Mouse (Mus musculus): ENCODE results near the gene Gp9.

Gene Gp9

GRCm38 (mm10) chr6:87809651-87810161 is 31.8 kb downstream of the Gp9 start:
- peak in 1 of 2 experiments; percentile 14 for DNase-seq

- DNase-seq = no peak
These were observed 32.4 kb downstream of the Gp9 start for GRCm38 (mm10) chr6:87810311-87810710.

- peak; percentile 82 to 86 for DNase-seq
These were observed 33.1 kb downstream of the Gp9 start for GRCm38 (mm10) chr6:87810713-87811669.

- DNase-seq = peak; percentile 95 to 96
These were observed 33.9 kb downstream of the Gp9 start, which contains the start of gene Rab43 for GRCm38 (mm10) chr6:87811675-87812338. Gene Rab43, minus strand, starts transcription at chr6:87812164.

- no peak for DNase-seq
These were observed 34.8 kb downstream of the Gp9 start for GRCm38 (mm10) chr6:87812656-87813055.

GRCm38 (mm10) chr6:87814486-87814885 is 36.6 kb downstream of the Gp9 start:
- DNase-seq = no peak

GRCm38 (mm10) chr6:87820366-87820765 is 42.5 kb downstream of the Gp9 start:
- no peak for DNase-seq

All from lung, adult 18-20 months (tissue).